Mouse (Mus musculus) neural tube, embryonic 14.5 days (tissue): ENCODE measurements around the gene Zfp36l1. TPM values are rescaled to one million over a fixed set of nuclear protein-coding genes. Genes with fewer than 3 reads are reported as not detected.

Source experiments
- ATAC-seq: fragments of 200-750 bp; cut with Nextera tagmentation; 2 replicates; pipeline ENCODE4 v1.8.0; 2017; ENCODE audit warnings: low read depth, mild to moderate bottlenecking, moderate TSS enrichment, moderate library complexity
- H3K27ac ChIP-seq: fragments of 300-500 bp; sonication (generic); 2 replicates; pipeline ENCODE4 v1.5.1; 2014; ENCODE audit warnings: low read depth, mild to moderate bottlenecking, control low read depth, low read length, moderate library complexity, mixed read lengths
- H3K27me3 ChIP-seq: fragments of 300-500 bp; sonication (generic); 2 replicates; pipeline ENCODE4 v1.6.1; 2014; ENCODE audit warnings: low read length; ENCODE audit not compliant: control insufficient read depth, insufficient read depth
- H3K36me3 ChIP-seq: fragments of 300-500 bp; sonication (generic); 2 replicates; pipeline ENCODE4 v1.6.1; 2014; ENCODE audit warnings: low read length, mixed read lengths; ENCODE audit not compliant: control insufficient read depth, insufficient read depth
- H3K4me1 ChIP-seq: fragments of 300-500 bp; sonication (generic); 2 replicates; pipeline ENCODE4 v1.6.1; 2014; ENCODE audit warnings: low read length; ENCODE audit not compliant: control insufficient read depth, insufficient read depth
- H3K4me2 ChIP-seq: fragments of 300-500 bp; sonication (generic); 2 replicates; pipeline ENCODE4 v1.6.1; 2014; ENCODE audit warnings: mild to moderate bottlenecking, low read depth, low read length, control low read depth
- H3K4me3 ChIP-seq: fragments of 300-500 bp; sonication (generic); 2 replicates; pipeline ENCODE4 v1.5.1; 2014; ENCODE audit warnings: low read depth, low read length, control low read depth, mixed read lengths
- H3K9ac ChIP-seq: fragments of 300-500 bp; sonication (generic); replicated peaks from 2 replicates; pipeline ENCODE4 v1.6.1; 2014; ENCODE audit warnings: low read depth, mild to moderate bottlenecking, control low read depth, low read length, mixed read lengths
- H3K9me3 ChIP-seq: fragments of 300-500 bp; sonication (generic); 2 replicates; pipeline ENCODE4 v1.6.1; 2016; ENCODE audit warnings: low read length; ENCODE audit not compliant: control insufficient read depth
- WGBS: fragments of 180-500 bp; shearing (Covaris S2); extraction: QIAGEN DNeasy Blood & Tissue Kit; methylation state at CpG from one replicate; pipeline ENCODE4 v1.1.7; 2014; 5-methylcytosine and 5-hydroxymethylcytosine counted together
- polyA plus RNA-seq: library from polyadenylated mRNA; unstranded; fragments of >200 nt; fragmentation: Nextera tagmentation; extraction: Ambion mirVana; gene quantifications from 2 replicates; pipeline ENCODE4 v1.2.1, GENCODE M21; 2014

The Zfp36l1 gene
- 26.6 and 41.0 TPM in 2 replicates for polyA plus RNA-seq

GRCm38 (mm10) chr12:80112852-80113551 lies at the start of gene Zfp36l1:
Gene Zfp36l1 (minus strand): TSS chr12:80113013.
- H3K36me3 ChIP-seq = no peaks in the 10 kb centered on the region
- peak within 1 kb of the TSS; percentile 75 for H3K4me3 ChIP-seq
- no peak for ATAC-seq
- H3K27me3 ChIP-seq = peaks cover 5% of the 10 kb centered on the region
- H3K9ac ChIP-seq = peak within 1 kb of the TSS; percentile 77
- peak within 1 kb of the TSS; percentile 90 for H3K4me2 ChIP-seq
- WGBS = under 1% methylated on average over 41 of the region's 42 CpGs
- peaks cover 13% of the 10 kb centered on the region; the same call in 1 of the 2 replicates for H3K4me1 ChIP-seq
- no peaks in the 10 kb centered on the region for H3K9me3 ChIP-seq
- H3K27ac ChIP-seq = peak within 1 kb of the TSS; percentile 88

GRCm38 (mm10) chr12:80162448-80162847 lies 49.6 kb upstream of the Zfp36l1 start:
- Histone ChIP-seq H3K4me1 (no peaks in the 10 kb centered on the region), H3K27ac (no peak overlapping the region), H3K9ac (no peak overlapping the region), H3K27me3 (no peaks in the 10 kb centered on the region), H3K4me3 (no peak overlapping the region), H3K36me3 (no peaks in the 10 kb centered on the region), H3K4me2 (no peak overlapping the region), H3K9me3 (no peaks in the 10 kb centered on the region)
- 80% methylated on average over 3 of the region's 3 CpGs for WGBS
- no peak for ATAC-seq

GRCm38 (mm10) chr12:80157675-80158074 lies 44.9 kb upstream of the Zfp36l1 start:
- Histone ChIP-seq H3K9ac (no peak overlapping the region), H3K4me1 (no peaks in the 10 kb centered on the region), H3K27ac (no peak overlapping the region), H3K9me3 (no peaks in the 10 kb centered on the region), H3K4me2 (no peak overlapping the region), H3K27me3 (no peaks in the 10 kb centered on the region), H3K4me3 (no peak overlapping the region), H3K36me3 (no peaks in the 10 kb centered on the region)
- no peak for ATAC-seq
- WGBS = 11% methylated on average over 5 of the region's 5 CpGs

GRCm38 (mm10) chr12:80153687-80154326 lies 41.0 kb upstream of the Zfp36l1 start:
- no peak for ATAC-seq
- WGBS = 45% methylated on average over 10 of the region's 10 CpGs

GRCm38 (mm10) chr12:80153078-80153477 lies 40.3 kb upstream of the Zfp36l1 start:
- no peak overlapping the region for H3K4me3 ChIP-seq

More at GRCm38 (mm10) chr12:80153687-80154326, 41.0 kb upstream of the Zfp36l1 start:
- Histone ChIP-seq H3K4me1 (no peaks in the 10 kb centered on the region), H3K4me3 (no peak overlapping the region), H3K27ac (no peak overlapping the region), H3K36me3 (no peaks in the 10 kb centered on the region), H3K4me2 (no peak overlapping the region), H3K27me3 (no peaks in the 10 kb centered on the region), H3K9ac (no peak overlapping the region), H3K9me3 (no peaks in the 10 kb centered on the region)

GRCm38 (mm10) chr12:80151821-80152220 lies 39.0 kb upstream of the Zfp36l1 start:
- Histone ChIP-seq H3K9ac (no peak overlapping the region), H3K4me2 (no peak overlapping the region), H3K27me3 (no peaks in the 10 kb centered on the region), H3K4me3 (no peak overlapping the region), H3K9me3 (no peaks in the 10 kb centered on the region), H3K27ac (no peak overlapping the region), H3K4me1 (no peaks in the 10 kb centered on the region), H3K36me3 (no peaks in the 10 kb centered on the region)
- 90% methylated on average over 6 of the region's 6 CpGs for WGBS
- ATAC-seq = no peak

More at GRCm38 (mm10) chr12:80153078-80153477, 40.3 kb upstream of the Zfp36l1 start:
- 76% methylated on average over 6 of the region's 6 CpGs for WGBS
- Histone ChIP-seq H3K9ac (no peak overlapping the region), H3K36me3 (no peaks in the 10 kb centered on the region), H3K27me3 (no peaks in the 10 kb centered on the region), H3K27ac (no peak overlapping the region), H3K9me3 (no peaks in the 10 kb centered on the region), H3K4me2 (no peak overlapping the region), H3K4me1 (no peaks in the 10 kb centered on the region)
- no peak for ATAC-seq

- no peaks in the 10 kb centered on the region for H3K27me3 ChIP-seq
- H3K4me2 ChIP-seq = no peak overlapping the region
- H3K36me3 ChIP-seq = no peaks in the 10 kb centered on the region
- no peak overlapping the region for H3K9ac ChIP-seq
- H3K4me3 ChIP-seq = no peak overlapping the region
- WGBS = 22% methylated on average over 8 of the region's 8 CpGs
- no peak for ATAC-seq
- no peak overlapping the region for H3K27ac ChIP-seq
- H3K9me3 ChIP-seq = no peaks in the 10 kb centered on the region
- H3K4me1 ChIP-seq = no peaks in the 10 kb centered on the region
Measured at GRCm38 (mm10) chr12:80150624-80151023, 37.8 kb upstream of the Zfp36l1 start.

GRCm38 (mm10) chr12:80147563-80148214 lies 34.9 kb upstream of the Zfp36l1 start:
- ATAC-seq = no peak
- 90% methylated on average over 11 of the region's 11 CpGs for WGBS

More at GRCm38 (mm10) chr12:80147563-80148214, 34.9 kb upstream of the Zfp36l1 start:
- H3K36me3 ChIP-seq = no peaks in the 10 kb centered on the region
- H3K4me2 ChIP-seq = no peak overlapping the region
- H3K27ac ChIP-seq = no peak overlapping the region
- H3K27me3 ChIP-seq = no peaks in the 10 kb centered on the region
- H3K9ac ChIP-seq = no peak overlapping the region
- no peaks in the 10 kb centered on the region for H3K4me1 ChIP-seq
- H3K9me3 ChIP-seq = no peaks in the 10 kb centered on the region
- H3K4me3 ChIP-seq = no peak overlapping the region
